Mouse (Mus musculus): ENCODE measurements at regions not wholly inside any gene's neighbourhood (a gene's known extent, or its start where the extent isn't known, plus 50 kb on each side); places are given as distances from the start of the nearest gene placed in this dataset.
"Not testable (repeated sequence)": the region's sequence is repeated elsewhere in the genome, so short reads cannot be mapped to it uniquely, and the experiment has no call there.

- DNase-seq (ENCODE audit: low spot score in 2 of 2): not testable (repeated sequence)
Observed at GRCm38 (mm10) chr16:21102033-21102432, 51.8 kb downstream of the Teddm3 start.

GRCm38 (mm10) chr16:21100126-21100525 is 53.7 kb downstream of the Teddm3 start:
- not testable (repeated sequence) for DNase-seq (ENCODE audit: low spot score in 2 of 2)

- DNase-seq (ENCODE audit: low spot score in 2 of 2): no peak
Observed at GRCm38 (mm10) chr16:21074779-21075148, 79.0 kb downstream of the Teddm3 start.

GRCm38 (mm10) chr16:21074082-21074778 is 79.6 kb downstream of the Teddm3 start:
- not testable (repeated sequence) for DNase-seq (ENCODE audit: low spot score in 2 of 2)

GRCm38 (mm10) chr16:21060211-21060610 is 93.6 kb downstream of the Teddm3 start:
- DNase-seq (ENCODE audit: low spot score in 2 of 2): no peak

- no peak for DNase-seq (ENCODE audit: low spot score in 2 of 2)
Observed at GRCm38 (mm10) chr16:21054772-21055171, 99.0 kb downstream of the Teddm3 start.

GRCm38 (mm10) chr16:21022087-21022486 is 131.7 kb downstream of the Teddm3 start:
- DNase-seq (ENCODE audit: low spot score in 2 of 2): not testable (repeated sequence)

GRCm38 (mm10) chr16:21004871-21005270 is 148.9 kb downstream of the Teddm3 start:
- no peak for DNase-seq (ENCODE audit: low spot score in 2 of 2)

GRCm38 (mm10) chr16:21001126-21001525 is 152.7 kb downstream of the Teddm3 start:
- DNase-seq (ENCODE audit: low spot score in 2 of 2): no peak

- no peak for DNase-seq (ENCODE audit: low spot score in 2 of 2)
Observed at GRCm38 (mm10) chr16:20990524-20990923, 163.3 kb downstream of the Teddm3 start.

- no peak for DNase-seq (ENCODE audit: low spot score in 2 of 2)
Observed at GRCm38 (mm10) chr16:20975406-20975805, 178.4 kb downstream of the Teddm3 start.

GRCm38 (mm10) chr16:20972442-20972841 is 181.4 kb downstream of the Teddm3 start:
- DNase-seq (ENCODE audit: low spot score in 2 of 2): no peak

GRCm38 (mm10) chr16:20958905-20959304 is 194.9 kb downstream of the Teddm3 start:
- DNase-seq (ENCODE audit: low spot score in 2 of 2): peak; percentile 11 to 19

GRCm38 (mm10) chr16:20936722-20937121 is 202.4 kb upstream of the Thpo start:
- no peak for DNase-seq (ENCODE audit: low spot score in 2 of 2)

- not testable (repeated sequence) for DNase-seq (ENCODE audit: low spot score in 2 of 2)
Observed at GRCm38 (mm10) chr16:20934846-20935245, 200.5 kb upstream of the Thpo start.

- DNase-seq (ENCODE audit: low spot score in 2 of 2): not testable (repeated sequence)
Observed at GRCm38 (mm10) chr16:20930003-20930402, 195.7 kb upstream of the Thpo start.

- DNase-seq (ENCODE audit: low spot score in 2 of 2): not testable (repeated sequence)
Observed at GRCm38 (mm10) chr16:20925776-20926175, 191.5 kb upstream of the Thpo start.

GRCm38 (mm10) chr16:20910864-20911263 is 176.6 kb upstream of the Thpo start:
- DNase-seq (ENCODE audit: low spot score in 2 of 2): not testable (repeated sequence)

- peak in 1 of 2 experiments; percentile 9 for DNase-seq (ENCODE audit: low spot score in 2 of 2)
Observed at GRCm38 (mm10) chr16:20908467-20909351, 174.4 kb upstream of the Thpo start.

- no peak for DNase-seq (ENCODE audit: low spot score in 2 of 2)
Observed at GRCm38 (mm10) chr16:20895734-20896133, 161.4 kb upstream of the Thpo start.

GRCm38 (mm10) chr16:20871726-20872125 is 137.4 kb upstream of the Thpo start:
- no peak for DNase-seq (ENCODE audit: low spot score in 2 of 2)

GRCm38 (mm10) chr16:20866771-20867170 is 132.5 kb upstream of the Thpo start:
- no peak for DNase-seq (ENCODE audit: low spot score in 2 of 2)

- DNase-seq (ENCODE audit: low spot score in 2 of 2): no peak
Observed at GRCm38 (mm10) chr16:20861256-20861655, 126.9 kb upstream of the Thpo start.
